Mouse (Mus musculus) cortical plate, adult 2 months (tissue): ENCODE data around the gene Hhatl.

Experiments used
- CTCF ChIP-seq: fragments of 200-500 bp; IDR thresholded peaks from 2 replicates; pipeline ENCODE4 v1.5.1; 2011; ENCODE audit warnings: mild to moderate bottlenecking, control low read depth, low read length; ENCODE audit not compliant: insufficient read depth; ENCODE audit errors: extremely low read depth
- POLR2A ChIP-seq: fragments of 200-500 bp; IDR thresholded peaks from 2 replicates; pipeline ENCODE4 v1.6.1; 2011; ENCODE audit warnings: mild to moderate bottlenecking, low read length, control low read depth; ENCODE audit not compliant: insufficient read depth; ENCODE audit errors: extremely low read depth

GRCm38 (mm10) chr9:121808511-121808910 is 16.2 kb upstream of the Hhatl start:
- TF ChIP-seq CTCF = no peak
- TF ChIP-seq POLR2A = no peak
